Mouse (Mus musculus) liver, postnatal 0 days (tissue): ENCODE measurements around the gene Fosl1. TPM values are rescaled to one million over a fixed set of nuclear protein-coding genes. Genes with fewer than 3 reads are reported as not detected.

Experiments used
- ATAC-seq: fragments of 200-750 bp; cut with Nextera tagmentation; 2 replicates; pipeline ENCODE4 v1.8.0; 2017; ENCODE audit warnings: mild to moderate bottlenecking, moderate library complexity
- DNase-seq: peaks from one replicate; pipeline ENCODE4 v3.0.0-alpha.2; 2016
- H3K27ac ChIP-seq: fragments of 300-500 bp; sonication (generic); 2 replicates; pipeline ENCODE4 v1.5.1; 2014; ENCODE audit warnings: antibody characterized with exemption, moderate library complexity, mild to moderate bottlenecking, low read depth
- H3K27me3 ChIP-seq: fragments of 300-500 bp; sonication (generic); 2 replicates; pipeline ENCODE4 v1.6.1; 2014; ENCODE audit warnings: low read length, control low read depth, mixed read lengths; ENCODE audit not compliant: insufficient read depth
- H3K36me3 ChIP-seq: fragments of 300-500 bp; sonication (generic); replicated peaks from 2 replicates; pipeline ENCODE4 v1.6.1; 2014; ENCODE audit warnings: mild to moderate bottlenecking, control low read depth, low read length, moderate library complexity, mixed read lengths; ENCODE audit not compliant: insufficient read depth
- H3K4me1 ChIP-seq: fragments of 300-500 bp; sonication (generic); 2 replicates; pipeline ENCODE4 v1.6.1; 2014; ENCODE audit warnings: antibody characterized with exemption, mild to moderate bottlenecking, control low read depth; ENCODE audit not compliant: insufficient read depth
- H3K4me2 ChIP-seq: fragments of 300-500 bp; sonication (generic); 2 replicates; pipeline ENCODE4 v1.6.1; 2014; ENCODE audit warnings: low read depth, mild to moderate bottlenecking, low read length, moderate library complexity, mixed read lengths
- H3K4me3 ChIP-seq: fragments of 300-500 bp; sonication (generic); 2 replicates; pipeline ENCODE4 v1.5.1; 2014; ENCODE audit warnings: low read depth, low read length
- H3K9ac ChIP-seq: fragments of 300-500 bp; sonication (generic); replicated peaks from 2 replicates; pipeline ENCODE4 v1.6.1; 2014; ENCODE audit warnings: mild to moderate bottlenecking, moderate library complexity
- H3K9me3 ChIP-seq: fragments of 300-500 bp; sonication (generic); 2 replicates; pipeline ENCODE4 v1.6.1; 2016; ENCODE audit warnings: mild to moderate bottlenecking, control low read depth, low read length, mixed read lengths
- CTCF ChIP-seq: sonication (generic); IDR thresholded peaks from 2 replicates; pipeline ENCODE4 v1.5.1; 2016; ENCODE audit warnings: antibody characterized with exemption, low read depth
- EP300 ChIP-seq: IDR thresholded peaks from 2 replicates; pipeline ENCODE4 v1.6.1; 2016; ENCODE audit warnings: antibody characterized with exemption, low read depth, mild to moderate bottlenecking
- WGBS: fragments of 180-500 bp; shearing (Covaris S2); extraction: QIAGEN DNeasy Blood & Tissue Kit; methylation state at CpG from one replicate; pipeline ENCODE4 v1.1.7; 2014; ENCODE audit not compliant: insufficient replicate concordance; 5-methylcytosine and 5-hydroxymethylcytosine counted together
- polyA plus RNA-seq: library from polyadenylated mRNA; unstranded; fragments of >200 nt; fragmentation: Nextera tagmentation; extraction: Ambion mirVana; gene quantifications from 2 replicates; pipeline ENCODE4 v1.2.1, GENCODE M21; 2015

The Fosl1 gene
- polyA plus RNA-seq, 1 experiment from 2014 or later: not detected

DNA sequence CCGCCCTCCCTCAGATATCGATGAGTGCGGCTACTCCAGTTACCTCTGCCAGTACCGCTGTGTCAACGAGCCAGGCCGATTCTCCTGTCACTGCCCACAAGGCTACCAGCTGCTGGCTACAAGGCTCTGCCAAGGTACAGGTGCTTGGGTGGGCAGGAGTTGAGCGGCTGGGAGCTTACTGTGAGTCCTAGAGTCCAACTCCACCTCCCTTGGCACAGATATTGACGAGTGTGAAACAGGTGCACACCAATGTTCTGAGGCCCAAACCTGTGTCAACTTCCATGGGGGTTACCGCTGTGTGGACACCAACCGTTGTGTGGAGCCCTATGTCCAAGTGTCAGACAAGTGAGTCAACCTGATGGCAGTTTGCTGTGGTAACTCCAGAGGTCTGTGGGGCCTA, 32.7 kb downstream of the Fosl1 start:
- H3K36me3 ChIP-seq: peaks cover 8% of the 10 kb centered on the region
- ATAC-seq: peak; percentile 40
- H3K9ac ChIP-seq: no peak overlapping the region
- no peaks in the 10 kb centered on the region for H3K9me3 ChIP-seq
- no peak overlapping the region for H3K4me2 ChIP-seq
- TF ChIP-seq CTCF (no peak), EP300 (no peak)
- H3K4me1 ChIP-seq: no peaks in the 10 kb centered on the region
- no peak for DNase-seq
- peaks cover 10% of the 10 kb centered on the region for H3K27me3 ChIP-seq
- H3K4me3 ChIP-seq: no peak overlapping the region
- H3K27ac ChIP-seq: no peak overlapping the region
- WGBS: 80% methylated on average over 10 of the region's 10 CpGs

DNA sequence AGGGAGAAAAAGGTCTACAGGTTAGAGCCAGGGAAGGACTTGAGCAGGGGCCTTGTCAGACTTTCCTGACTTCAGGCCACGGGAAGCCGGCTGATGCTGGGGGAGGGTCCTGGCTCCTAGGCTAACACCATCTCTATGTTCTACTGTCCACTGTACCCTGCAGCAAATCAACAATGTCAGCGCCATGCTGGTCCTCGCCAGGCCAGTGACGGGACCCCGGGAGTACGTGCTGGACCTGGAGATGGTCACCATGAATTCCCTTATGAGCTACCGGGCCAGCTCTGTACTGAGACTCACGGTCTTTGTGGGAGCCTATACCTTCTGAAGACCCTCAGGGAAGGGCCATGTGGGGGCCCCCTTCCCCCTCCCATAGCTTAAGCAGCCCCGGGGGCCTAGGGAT, 34.1 kb downstream of the Fosl1 start:
- WGBS: 89% methylated on average over 10 of the region's 10 CpGs
- TF ChIP-seq EP300 (no peak), CTCF (no peak)

DNA sequence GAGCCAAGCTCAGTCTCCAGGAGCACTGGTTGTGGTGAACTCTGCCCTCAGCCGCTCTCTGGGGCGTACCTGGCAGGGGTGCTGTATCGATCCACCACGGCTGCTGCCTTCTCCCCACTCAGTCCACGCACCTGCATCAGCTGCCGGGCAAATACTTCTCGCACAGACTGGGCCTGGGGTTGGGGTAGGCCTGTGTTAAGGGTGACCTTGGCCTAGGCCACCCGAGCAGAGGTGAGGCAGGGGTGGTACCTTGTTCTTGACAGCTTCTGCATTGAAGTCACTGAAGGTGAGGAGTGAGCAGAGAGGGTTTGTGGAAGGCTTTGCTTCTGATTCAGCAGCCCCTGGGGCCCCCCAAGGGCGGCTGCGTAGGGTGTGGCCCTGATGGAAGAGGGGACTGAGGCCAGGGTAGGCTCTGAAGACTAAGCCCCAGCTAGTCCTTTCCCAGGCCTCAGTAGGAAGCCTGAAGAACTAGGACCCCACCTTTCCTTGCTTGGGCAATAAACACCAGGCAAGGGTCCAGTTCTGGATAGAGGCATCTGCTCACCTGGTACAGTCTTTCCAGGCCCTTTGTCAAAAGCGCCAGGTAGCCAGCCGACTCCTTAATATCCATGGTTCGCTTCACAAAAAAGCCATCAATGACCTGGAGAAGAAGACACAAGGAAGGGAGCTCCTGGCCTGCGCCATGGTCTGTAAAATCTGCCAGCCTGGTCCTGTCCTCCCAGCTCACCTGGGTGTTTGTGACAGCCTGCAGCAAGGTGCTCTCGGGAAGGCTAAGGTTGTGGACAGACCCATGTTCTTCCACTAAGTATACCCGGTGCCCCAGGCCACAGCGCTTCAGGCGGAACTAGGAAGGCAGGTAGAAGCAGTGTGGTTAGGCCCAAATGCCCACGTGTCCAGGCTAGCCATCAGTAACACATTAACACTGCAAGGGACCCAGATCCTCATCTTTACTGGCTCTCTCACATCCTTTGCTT, 36.3 kb downstream of the Fosl1 start:
- Histone ChIP-seq H3K4me2 (no peak overlapping the region), H3K27ac (no peak overlapping the region), H3K27me3 (no peaks in the 10 kb centered on the region), H3K4me3 (no peak overlapping the region), H3K9me3 (no peaks in the 10 kb centered on the region), H3K36me3 (peaks cover 18% of the 10 kb centered on the region), H3K4me1 (peaks cover 16% of the 10 kb centered on the region), H3K9ac (no peak overlapping the region)
- no peak for ATAC-seq
- 84% methylated on average over 19 of the region's 19 CpGs for WGBS
- no peak for DNase-seq
- no peak for TF ChIP-seq EP300
- no peak for TF ChIP-seq CTCF

More for the DNA sequence above, 34.1 kb downstream of the Fosl1 start:
- no peaks in the 10 kb centered on the region for H3K9me3 ChIP-seq
- peaks cover 18% of the 10 kb centered on the region for H3K36me3 ChIP-seq
- no peak overlapping the region for H3K27ac ChIP-seq
- H3K27me3 ChIP-seq: no peaks in the 10 kb centered on the region
- H3K4me1 ChIP-seq: no peaks in the 10 kb centered on the region
- H3K4me2 ChIP-seq: no peak overlapping the region
- no peak overlapping the region for H3K4me3 ChIP-seq
- no peak for DNase-seq
- ATAC-seq: no peak
- no peak overlapping the region for H3K9ac ChIP-seq

DNA sequence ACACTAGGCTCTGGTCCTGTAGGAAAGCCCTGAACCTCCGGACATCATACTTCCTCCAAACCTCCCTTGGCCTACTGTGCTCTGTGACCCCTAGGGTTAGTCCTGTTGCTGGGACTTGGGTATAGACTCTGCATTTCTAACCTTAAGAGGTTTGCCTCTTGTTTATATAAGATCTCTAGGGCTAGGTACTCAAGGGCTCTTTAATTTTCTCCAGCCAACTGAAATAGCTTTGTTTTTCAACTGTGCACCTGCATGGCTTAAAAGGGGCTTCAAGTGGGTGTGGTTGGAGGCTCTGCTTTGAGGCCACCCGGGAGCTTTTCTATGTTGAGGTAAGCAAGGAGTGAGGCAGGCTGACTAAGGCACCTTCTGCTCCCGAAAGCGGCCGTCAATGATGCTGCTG, 37.1 kb downstream of the Fosl1 start:
- no peak overlapping the region for H3K9ac ChIP-seq
- H3K27me3 ChIP-seq: no peaks in the 10 kb centered on the region
- DNase-seq (no peak), ATAC-seq (no peak)
- H3K27ac ChIP-seq: no peak overlapping the region
- WGBS: 86% methylated on average over 5 of the region's 5 CpGs
- H3K9me3 ChIP-seq: no peaks in the 10 kb centered on the region
- no peak overlapping the region for H3K4me2 ChIP-seq
- peaks cover 18% of the 10 kb centered on the region for H3K36me3 ChIP-seq
- H3K4me1 ChIP-seq: peaks cover 20% of the 10 kb centered on the region
- TF ChIP-seq EP300 (no peak), CTCF (no peak)
- no peak overlapping the region for H3K4me3 ChIP-seq

DNA sequence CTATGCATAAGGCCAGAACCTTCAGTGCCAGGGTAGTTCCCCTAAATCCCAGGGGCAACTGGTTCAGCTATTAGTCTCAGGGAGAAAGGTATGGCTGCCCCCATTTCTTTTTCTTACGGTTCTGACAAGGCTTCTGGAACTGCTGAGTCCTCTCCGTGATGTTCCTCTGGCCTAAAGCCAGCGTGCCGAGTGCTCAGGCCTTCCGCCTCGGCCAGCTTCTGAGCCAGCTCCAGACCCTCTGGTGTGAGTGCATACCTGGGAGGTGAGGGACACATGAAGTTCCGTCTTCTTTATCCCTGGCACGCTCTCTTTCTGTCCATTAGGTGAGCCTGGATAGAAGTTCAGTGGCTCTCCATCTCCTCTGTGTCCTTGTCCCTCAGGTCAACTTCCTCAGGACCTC, 38.0 kb downstream of the Fosl1 start:
- Histone ChIP-seq H3K4me2 (no peak overlapping the region), H3K9me3 (no peaks in the 10 kb centered on the region), H3K9ac (no peak overlapping the region), H3K27ac (no peak overlapping the region), H3K4me1 (peaks cover 24% of the 10 kb centered on the region), H3K27me3 (no peaks in the 10 kb centered on the region), H3K4me3 (no peak overlapping the region), H3K36me3 (peaks cover 18% of the 10 kb centered on the region)
- 92% methylated on average over 8 of the region's 8 CpGs for WGBS
- ATAC-seq (no peak), DNase-seq (no peak)
- TF ChIP-seq EP300 (no peak), CTCF (no peak)

DNA sequence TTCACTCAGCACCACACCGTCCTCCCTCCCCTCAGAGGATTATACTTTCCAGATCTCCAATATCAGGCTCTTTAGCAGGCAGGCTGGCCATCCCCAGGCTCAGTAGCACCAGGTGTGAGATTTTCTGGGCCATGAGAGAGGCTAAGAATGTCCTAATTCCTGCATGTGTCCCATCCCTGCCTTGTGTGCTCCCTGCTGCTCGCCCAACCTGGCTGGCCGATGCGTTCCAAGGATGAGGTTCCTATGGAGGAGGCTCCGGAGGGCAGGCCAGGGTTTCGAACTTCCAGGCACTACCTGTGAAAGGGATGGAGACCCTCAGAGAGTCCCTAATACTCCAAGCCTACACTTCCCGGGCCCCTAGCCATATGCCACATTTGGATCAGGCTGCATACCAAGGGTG, 38.5 kb downstream of the Fosl1 start:
- no peaks in the 10 kb centered on the region for H3K27me3 ChIP-seq
- H3K9ac ChIP-seq: no peak overlapping the region
- TF ChIP-seq CTCF: no peak
- no peak for TF ChIP-seq EP300
- no peak overlapping the region for H3K4me3 ChIP-seq
- peaks cover 18% of the 10 kb centered on the region for H3K36me3 ChIP-seq
- H3K4me1 ChIP-seq: peaks cover 24% of the 10 kb centered on the region
- WGBS: 88% methylated on average over 7 of the region's 7 CpGs
- H3K9me3 ChIP-seq: no peaks in the 10 kb centered on the region
- no peak for DNase-seq
- H3K27ac ChIP-seq: no peak overlapping the region
- no peak overlapping the region for H3K4me2 ChIP-seq
- ATAC-seq: no peak
